Mouse (Mus musculus) liver, embryonic 14.5 days (tissue): ENCODE measurements at regions not wholly inside any gene's neighbourhood (a gene's known extent, or its start where the extent isn't known, plus 50 kb on each side); places are given as distances from the start of the nearest gene placed in this dataset.

Experiments used
- CTCF ChIP-seq: IDR thresholded peaks from 2 replicates; pipeline ENCODE4 v1.5.1; 2016; ENCODE audit warnings: antibody characterized with exemption, low read depth, control low read depth
- EP300 ChIP-seq: IDR thresholded peaks from 2 replicates; pipeline ENCODE4 v1.6.1; 2016; ENCODE audit warnings: antibody characterized with exemption, low read depth

- no peak for TF ChIP-seq CTCF
- no peak for TF ChIP-seq EP300
These were observed 657.1 kb downstream of the Gm826 start for GRCm38 (mm10) chr2:159676845-159677244.
